Mouse (Mus musculus): ENCODE measurements around the gene Yipf3. TPM values are rescaled to one million over a fixed set of nuclear protein-coding genes. Genes with fewer than 3 reads are reported as not detected.
A peak's percentile ranks its signal among the peaks of the same experiment; 100 is the strongest.

Yipf3 gene
- polyA plus RNA-seq, 1 experiment from 2014 or later = 91.6 TPM

GRCm38 (mm10) chr17:46275034-46275433 is 27.2 kb downstream of the Yipf3 start:
- no peak for ATAC-seq (ENCODE audit: low FRiP score)
- Histone ChIP-seq H3K4me3 (replicated peaks; ENCODE audit: low read length) (no peak overlapping the region), H3K36me3 (replicated peaks; ENCODE audit: control insufficient read depth, insufficient read depth) (peaks cover 17% of the 10 kb centered on the region), H3K4me2 (replicated peaks) (no peak overlapping the region), H3K27me3 (ENCODE audit: control insufficient read depth, insufficient read depth, low read length) (no peaks in the 10 kb centered on the region), H3K9me3 (ENCODE audit: control insufficient read depth, low read length) (no peaks in the 10 kb centered on the region), H3K9ac (no peak overlapping the region), H3K27ac (no peak overlapping the region), H3K4me1 (replicated peaks; ENCODE audit: control insufficient read depth, insufficient read depth, low read length) (no peaks in the 10 kb centered on the region)
- WGBS = 88% methylated on average over 6 of the region's 6 CpGs
- no peak for DNase-seq (ENCODE audit: low spot score)

- Histone ChIP-seq H3K9ac (no peak overlapping the region), H3K27ac (no peak overlapping the region), H3K9me3 (ENCODE audit: control insufficient read depth, low read length) (no peaks in the 10 kb centered on the region), H3K27me3 (ENCODE audit: control insufficient read depth, insufficient read depth, low read length) (no peaks in the 10 kb centered on the region), H3K4me2 (replicated peaks) (no peak overlapping the region), H3K36me3 (replicated peaks; ENCODE audit: control insufficient read depth, insufficient read depth) (peaks cover 17% of the 10 kb centered on the region), H3K4me1 (replicated peaks; ENCODE audit: control insufficient read depth, insufficient read depth, low read length) (no peaks in the 10 kb centered on the region), H3K4me3 (replicated peaks; ENCODE audit: low read length) (no peak overlapping the region)
- WGBS = 92% methylated on average over 10 of the region's 10 CpGs
- DNase-seq (ENCODE audit: low spot score) = no peak
- ATAC-seq (ENCODE audit: low FRiP score) = no peak
Observed at GRCm38 (mm10) chr17:46275506-46275905, 27.6 kb downstream of the Yipf3 start.

GRCm38 (mm10) chr17:46277586-46277985 is 29.7 kb downstream of the Yipf3 start:
- peaks cover 10% of the 10 kb centered on the region for H3K36me3 ChIP-seq (replicated peaks; ENCODE audit: control insufficient read depth, insufficient read depth)
- no peaks in the 10 kb centered on the region for H3K27me3 ChIP-seq (ENCODE audit: control insufficient read depth, insufficient read depth, low read length)
- DNase-seq (ENCODE audit: low spot score) (no peak), ATAC-seq (ENCODE audit: low FRiP score) (no peak)
- peaks cover 12% of the 10 kb centered on the region for H3K4me1 ChIP-seq (replicated peaks; ENCODE audit: control insufficient read depth, insufficient read depth, low read length)
- WGBS = 90% methylated on average over 4 of the region's 4 CpGs
- H3K9ac ChIP-seq = no peak overlapping the region
- no peaks in the 10 kb centered on the region for H3K9me3 ChIP-seq (ENCODE audit: control insufficient read depth, low read length)
- no peak overlapping the region for H3K4me2 ChIP-seq (replicated peaks)
- H3K4me3 ChIP-seq (replicated peaks; ENCODE audit: low read length) = no peak overlapping the region
- H3K27ac ChIP-seq = no peak overlapping the region

GRCm38 (mm10) chr17:46278011-46278765 is 30.3 kb downstream of the Yipf3 start:
- Histone ChIP-seq H3K4me2 (replicated peaks) (no peak overlapping the region), H3K36me3 (replicated peaks; ENCODE audit: control insufficient read depth, insufficient read depth) (peaks cover 10% of the 10 kb centered on the region), H3K9me3 (ENCODE audit: control insufficient read depth, low read length) (no peaks in the 10 kb centered on the region), H3K9ac (no peak overlapping the region), H3K27me3 (ENCODE audit: control insufficient read depth, insufficient read depth, low read length) (no peaks in the 10 kb centered on the region), H3K4me3 (replicated peaks; ENCODE audit: low read length) (no peak overlapping the region), H3K27ac (no peak overlapping the region), H3K4me1 (replicated peaks; ENCODE audit: control insufficient read depth, insufficient read depth, low read length) (peaks cover 12% of the 10 kb centered on the region)
- DNase-seq (ENCODE audit: low spot score) (no peak), ATAC-seq (ENCODE audit: low FRiP score) (no peak)
- WGBS = 92% methylated on average over 12 of the region's 12 CpGs

- H3K4me3 ChIP-seq (replicated peaks; ENCODE audit: low read length) = peak within 1 kb of the TSS; percentile 65
- no peaks in the 10 kb centered on the region for H3K9me3 ChIP-seq (ENCODE audit: control insufficient read depth, low read length)
- H3K27me3 ChIP-seq (ENCODE audit: control insufficient read depth, insufficient read depth, low read length) = no peaks in the 10 kb centered on the region
- peaks cover 10% of the 10 kb centered on the region for H3K36me3 ChIP-seq (replicated peaks; ENCODE audit: control insufficient read depth, insufficient read depth)
- under 1% methylated on average over 37 of the region's 37 CpGs for WGBS
- H3K4me2 ChIP-seq (replicated peaks) = peak within 1 kb of the TSS; percentile 95
- peak within 1 kb of the TSS; percentile 71 for H3K9ac ChIP-seq
- H3K27ac ChIP-seq = peak within 1 kb of the TSS; percentile 66
- H3K4me1 ChIP-seq (replicated peaks; ENCODE audit: control insufficient read depth, insufficient read depth, low read length) = peaks cover 12% of the 10 kb centered on the region
- DNase-seq (ENCODE audit: low spot score) (peak; percentile 89), ATAC-seq (ENCODE audit: low FRiP score) (peak; percentile 97)
Observed at GRCm38 (mm10) chr17:46282483-46283123, 34.7 kb downstream of the Yipf3 start, which contains the start of gene Tjap1. TSS of gene Tjap1 (minus strand) at chr17:46283026.

GRCm38 (mm10) chr17:46283140-46283539 is 35.3 kb downstream of the Yipf3 start:
- Histone ChIP-seq H3K27me3 (ENCODE audit: control insufficient read depth, insufficient read depth, low read length) (no peaks in the 10 kb centered on the region), H3K9me3 (ENCODE audit: control insufficient read depth, low read length) (no peaks in the 10 kb centered on the region), H3K4me1 (replicated peaks; ENCODE audit: control insufficient read depth, insufficient read depth, low read length) (peaks cover 12% of the 10 kb centered on the region), H3K4me3 (replicated peaks; ENCODE audit: low read length) (peak overlapping the region; percentile 65), H3K27ac (no peak overlapping the region), H3K36me3 (replicated peaks; ENCODE audit: control insufficient read depth, insufficient read depth) (peaks cover 10% of the 10 kb centered on the region), H3K9ac (no peak overlapping the region; the same call in 1 of the 2 replicates), H3K4me2 (replicated peaks) (peak overlapping the region; percentile 95)
- DNase-seq (ENCODE audit: low spot score) (no peak), ATAC-seq (ENCODE audit: low FRiP score) (0 out of 2 replicates have a peak, but pooled peaks have one; percentile 41)
- WGBS = 25% methylated on average over 9 of the region's 9 CpGs

GRCm38 (mm10) chr17:46283911-46284310 is 36.0 kb downstream of the Yipf3 start:
- DNase-seq (ENCODE audit: low spot score) = no peak
- Histone ChIP-seq H3K4me1 (replicated peaks; ENCODE audit: control insufficient read depth, insufficient read depth, low read length) (peaks cover 12% of the 10 kb centered on the region), H3K4me2 (replicated peaks) (no peak overlapping the region), H3K9me3 (ENCODE audit: control insufficient read depth, low read length) (no peaks in the 10 kb centered on the region), H3K9ac (no peak overlapping the region), H3K27me3 (ENCODE audit: control insufficient read depth, insufficient read depth, low read length) (no peaks in the 10 kb centered on the region), H3K4me3 (replicated peaks; ENCODE audit: low read length) (no peak overlapping the region), H3K36me3 (replicated peaks; ENCODE audit: control insufficient read depth, insufficient read depth) (peaks cover 4% of the 10 kb centered on the region), H3K27ac (no peak overlapping the region)
- no peak for ATAC-seq (ENCODE audit: low FRiP score)
- 82% methylated on average over 8 of the region's 8 CpGs for WGBS

GRCm38 (mm10) chr17:46284653-46285052 is 36.8 kb downstream of the Yipf3 start:
- no peak for ATAC-seq (ENCODE audit: low FRiP score)
- no peak overlapping the region for H3K4me2 ChIP-seq (replicated peaks)
- H3K36me3 ChIP-seq (replicated peaks; ENCODE audit: control insufficient read depth, insufficient read depth) = no peaks in the 10 kb centered on the region; the same call in 1 of the 2 replicates
- H3K4me3 ChIP-seq (replicated peaks; ENCODE audit: low read length) = no peak overlapping the region
- H3K27me3 ChIP-seq (ENCODE audit: control insufficient read depth, insufficient read depth, low read length) = no peaks in the 10 kb centered on the region
- no peak for DNase-seq (ENCODE audit: low spot score)
- no peak overlapping the region for H3K9ac ChIP-seq
- WGBS = 43% methylated on average over 7 of the region's 7 CpGs
- no peaks in the 10 kb centered on the region for H3K9me3 ChIP-seq (ENCODE audit: control insufficient read depth, low read length)
- no peak overlapping the region for H3K27ac ChIP-seq
- peaks cover 12% of the 10 kb centered on the region for H3K4me1 ChIP-seq (replicated peaks; ENCODE audit: control insufficient read depth, insufficient read depth, low read length)

GRCm38 (mm10) chr17:46285407-46285806 is 37.5 kb downstream of the Yipf3 start:
- Histone ChIP-seq H3K27me3 (ENCODE audit: control insufficient read depth, insufficient read depth, low read length) (no peaks in the 10 kb centered on the region), H3K36me3 (replicated peaks; ENCODE audit: control insufficient read depth, insufficient read depth) (no peaks in the 10 kb centered on the region), H3K4me3 (replicated peaks; ENCODE audit: low read length) (no peak overlapping the region), H3K4me2 (replicated peaks) (no peak overlapping the region), H3K4me1 (replicated peaks; ENCODE audit: control insufficient read depth, insufficient read depth, low read length) (peaks cover 12% of the 10 kb centered on the region), H3K9ac (no peak overlapping the region), H3K27ac (no peak overlapping the region), H3K9me3 (ENCODE audit: control insufficient read depth, low read length) (no peaks in the 10 kb centered on the region)
- WGBS = 78% methylated on average over 6 of the region's 6 CpGs
- DNase-seq (ENCODE audit: low spot score) = no peak
- ATAC-seq (ENCODE audit: low FRiP score) = no peak

Data from hindbrain, embryonic 14.5 days (tissue).